Mouse (Mus musculus) forebrain, embryonic 14.5 days (tissue): Measurements from ENCODE around the gene Apba1. TPM values are rescaled to one million over a fixed set of nuclear protein-coding genes. Genes with fewer than 3 reads are reported as not detected.

Source experiments
- ATAC-seq: fragments of 200-750 bp; cut with Nextera tagmentation; 2 replicates; pipeline ENCODE4 v1.8.0; 2017; ENCODE audit warnings: mild to moderate bottlenecking, moderate library complexity
- DNase-seq: peaks from one replicate; pipeline ENCODE4 v3.0.0-alpha.2; 2015; ENCODE audit warnings: low spot score
- H3K27ac ChIP-seq: fragments of 300-500 bp; sonication (generic); 2 replicates; pipeline ENCODE4 v1.5.1; 2014; ENCODE audit warnings: low read depth, mild to moderate bottlenecking, control low read depth, low read length, moderate library complexity
- H3K27me3 ChIP-seq: fragments of 300-500 bp; sonication (generic); replicated peaks from 2 replicates; pipeline ENCODE4 v1.6.1; 2014; ENCODE audit warnings: low read length, control low read depth, mixed read lengths; ENCODE audit not compliant: control insufficient read depth, insufficient read depth
- H3K36me3 ChIP-seq: fragments of 300-500 bp; sonication (generic); 2 replicates; pipeline ENCODE4 v1.6.1; 2014; ENCODE audit warnings: low read length, control low read depth; ENCODE audit not compliant: control insufficient read depth, insufficient read depth
- H3K4me1 ChIP-seq: fragments of 300-500 bp; sonication (generic); 2 replicates; pipeline ENCODE4 v1.6.1; 2014; ENCODE audit warnings: antibody characterized with exemption, low read length, control low read depth; ENCODE audit not compliant: control insufficient read depth, insufficient read depth
- H3K4me2 ChIP-seq: fragments of 300-500 bp; sonication (generic); 2 replicates; pipeline ENCODE4 v1.6.1; 2014; ENCODE audit warnings: mild to moderate bottlenecking, control low read depth, low read length
- H3K4me3 ChIP-seq: fragments of 300-500 bp; sonication (generic); 2 replicates; pipeline ENCODE4 v1.5.1; 2014; ENCODE audit warnings: low read depth, low read length, control low read depth
- H3K9ac ChIP-seq: fragments of 300-500 bp; sonication (generic); 2 replicates; pipeline ENCODE4 v1.6.1; 2014; ENCODE audit warnings: mild to moderate bottlenecking, low read length, control low read depth, moderate library complexity
- H3K9me3 ChIP-seq: fragments of 300-500 bp; sonication (generic); replicated peaks from 2 replicates; pipeline ENCODE4 v1.6.1; 2016; ENCODE audit warnings: low read length, control low read depth, mixed read lengths; ENCODE audit not compliant: control insufficient read depth
- WGBS: fragments of 180-500 bp; shearing (Covaris S2); extraction: QIAGEN DNeasy Blood & Tissue Kit; methylation state at CpG from one replicate; pipeline ENCODE4 v1.1.7; 2014; 5-methylcytosine and 5-hydroxymethylcytosine counted together
- polyA plus RNA-seq: library from polyadenylated mRNA; unstranded; fragments of >200 nt; fragmentation: Nextera tagmentation; extraction: Ambion mirVana; gene quantifications from 2 replicates; pipeline ENCODE4 v1.2.1, GENCODE M21; 2014

Gene Apba1
- polyA plus RNA-seq, 1 experiment from 2014 or later: 5.1 TPM

- 62% methylated on average over 6 of the region's 6 CpGs for WGBS
Measured at GRCm38 (mm10) chr19:23960831-23961447, 202.3 kb downstream of the Apba1 start.

GRCm38 (mm10) chr19:23961516-23961915 is 202.8 kb downstream of the Apba1 start:
- no peak overlapping the region for H3K9ac ChIP-seq
- no peak overlapping the region for H3K4me2 ChIP-seq
- peak; percentile 83 for ATAC-seq
- no peak overlapping the region for H3K27ac ChIP-seq
- peaks cover 12% of the 10 kb centered on the region for H3K4me1 ChIP-seq
- no peaks in the 10 kb centered on the region for H3K9me3 ChIP-seq
- H3K27me3 ChIP-seq: no peaks in the 10 kb centered on the region
- peak; percentile 83 for DNase-seq
- H3K36me3 ChIP-seq: no peaks in the 10 kb centered on the region
- WGBS: 3% methylated on average over 8 of the region's 8 CpGs
- H3K4me3 ChIP-seq: no peak overlapping the region

More at GRCm38 (mm10) chr19:23960831-23961447, 202.3 kb downstream of the Apba1 start:
- no peaks in the 10 kb centered on the region for H3K36me3 ChIP-seq
- no peaks in the 10 kb centered on the region for H3K27me3 ChIP-seq
- H3K4me2 ChIP-seq: no peak overlapping the region
- H3K9me3 ChIP-seq: no peaks in the 10 kb centered on the region
- ATAC-seq (peak; percentile 26), DNase-seq (no peak)
- H3K4me3 ChIP-seq: no peak overlapping the region
- H3K27ac ChIP-seq: 0 out of 2 replicates have a peak overlapping the region, but pooled peaks have one; percentile 9
- H3K4me1 ChIP-seq: peaks cover 12% of the 10 kb centered on the region
- H3K9ac ChIP-seq: no peak overlapping the region

GRCm38 (mm10) chr19:23964401-23964910 is 205.8 kb downstream of the Apba1 start:
- ATAC-seq (no peak), DNase-seq (no peak)
- no peaks in the 10 kb centered on the region for H3K9me3 ChIP-seq
- no peak overlapping the region for H3K4me3 ChIP-seq
- H3K27ac ChIP-seq: no peak overlapping the region
- 72% methylated on average over 10 of the region's 10 CpGs for WGBS
- no peaks in the 10 kb centered on the region for H3K27me3 ChIP-seq
- no peak overlapping the region for H3K9ac ChIP-seq
- H3K4me1 ChIP-seq: peaks cover 11% of the 10 kb centered on the region
- H3K4me2 ChIP-seq: no peak overlapping the region
- no peaks in the 10 kb centered on the region for H3K36me3 ChIP-seq

- H3K27me3 ChIP-seq: no peaks in the 10 kb centered on the region
- H3K27ac ChIP-seq: no peak overlapping the region
- no peaks in the 10 kb centered on the region for H3K36me3 ChIP-seq
- no peak overlapping the region for H3K4me3 ChIP-seq
- H3K9me3 ChIP-seq: no peaks in the 10 kb centered on the region
- H3K4me1 ChIP-seq: no peaks in the 10 kb centered on the region
- WGBS: 94% methylated on average over 9 of the region's 9 CpGs
- ATAC-seq: no peak
- no peak overlapping the region for H3K4me2 ChIP-seq
- H3K9ac ChIP-seq: no peak overlapping the region
- DNase-seq: no peak
Measured at GRCm38 (mm10) chr19:23966376-23966775, 207.7 kb downstream of the Apba1 start.

GRCm38 (mm10) chr19:23967156-23967555 is 208.5 kb downstream of the Apba1 start:
- H3K9me3 ChIP-seq: no peaks in the 10 kb centered on the region
- no peak overlapping the region for H3K4me3 ChIP-seq
- H3K27me3 ChIP-seq: no peaks in the 10 kb centered on the region
- H3K9ac ChIP-seq: no peak overlapping the region
- H3K4me1 ChIP-seq: no peaks in the 10 kb centered on the region
- no peaks in the 10 kb centered on the region for H3K36me3 ChIP-seq
- ATAC-seq: no peak
- H3K27ac ChIP-seq: no peak overlapping the region
- no peak overlapping the region for H3K4me2 ChIP-seq
- DNase-seq: peak; percentile 31
- whole genome bisulfite sequencing: 44% methylated on average over 2 of the region's 2 CpGs

GRCm38 (mm10) chr19:23968125-23968861 is 209.6 kb downstream of the Apba1 start:
- no peak for DNase-seq
- Histone ChIP-seq H3K4me2 (no peak overlapping the region), H3K9me3 (no peaks in the 10 kb centered on the region), H3K27me3 (no peaks in the 10 kb centered on the region), H3K27ac (no peak overlapping the region), H3K4me3 (no peak overlapping the region), H3K9ac (no peak overlapping the region), H3K36me3 (no peaks in the 10 kb centered on the region), H3K4me1 (peaks cover 7% of the 10 kb centered on the region)
- 45% methylated on average over 5 of the region's 5 CpGs for WGBS
- ATAC-seq: no peak

- Histone ChIP-seq H3K4me1 (peaks cover 8% of the 10 kb centered on the region), H3K9ac (no peak overlapping the region), H3K27me3 (no peaks in the 10 kb centered on the region), H3K27ac (no peak overlapping the region), H3K9me3 (no peaks in the 10 kb centered on the region), H3K4me2 (no peak overlapping the region), H3K36me3 (no peaks in the 10 kb centered on the region), H3K4me3 (no peak overlapping the region)
- 71% methylated on average over 2 of the region's 2 CpGs for WGBS
- DNase-seq: no peak
- no peak for ATAC-seq
Measured at GRCm38 (mm10) chr19:23968862-23969225, 210.2 kb downstream of the Apba1 start.

GRCm38 (mm10) chr19:23970374-23970773 is 211.7 kb downstream of the Apba1 start:
- no peaks in the 10 kb centered on the region for H3K9me3 ChIP-seq
- no peak overlapping the region for H3K9ac ChIP-seq
- no peak overlapping the region for H3K27ac ChIP-seq
- no peaks in the 10 kb centered on the region for H3K36me3 ChIP-seq
- H3K27me3 ChIP-seq: no peaks in the 10 kb centered on the region
- WGBS: 94% methylated on average over 3 of the region's 3 CpGs
- no peak for DNase-seq
- H3K4me2 ChIP-seq: no peak overlapping the region
- ATAC-seq: no peak
- no peak overlapping the region for H3K4me3 ChIP-seq
- H3K4me1 ChIP-seq: peaks cover 8% of the 10 kb centered on the region

- Histone ChIP-seq H3K36me3 (no peaks in the 10 kb centered on the region), H3K4me1 (peaks cover 8% of the 10 kb centered on the region), H3K27me3 (no peaks in the 10 kb centered on the region), H3K27ac (no peak overlapping the region), H3K4me3 (no peak overlapping the region), H3K9ac (no peak overlapping the region), H3K9me3 (no peaks in the 10 kb centered on the region), H3K4me2 (no peak overlapping the region)
- DNase-seq (no peak), ATAC-seq (no peak)
- 89% methylated on average over 7 of the region's 7 CpGs for WGBS
Measured at GRCm38 (mm10) chr19:23971391-23971790, 212.7 kb downstream of the Apba1 start.
